Mouse (Mus musculus): ENCODE results near the gene Desi1. TPM values are rescaled to one million over a fixed set of nuclear protein-coding genes. Genes with fewer than 3 reads are reported as not detected.

Desi1 gene
- total RNA-seq, 2 experiments from 2014 or later, result 26.9 to 30.9 TPM

GRCm38 (mm10) chr15:81969173-81969572, 64.5 kb downstream of the Desi1 start:
- intact Hi-C loops (cut with DNase I), result no loop called here
- no peak for DNase-seq

- intact Hi-C loops (cut with DNase I), result no loop called here
- no peak for DNase-seq
Measured at GRCm38 (mm10) chr15:81968447-81968846, 65.2 kb downstream of the Desi1 start.

GRCm38 (mm10) chr15:81967821-81968220, 65.8 kb downstream of the Desi1 start:
- intact Hi-C loops (cut with DNase I), result no loop called here
- no peak for DNase-seq

GRCm38 (mm10) chr15:81966062-81966829, 67.4 kb downstream of the Desi1 start:
- intact Hi-C loops (cut with DNase I), result no loop called here
- no peak for DNase-seq

GRCm38 (mm10) chr15:81964980-81965545, 68.6 kb downstream of the Desi1 start:
- intact Hi-C loops (cut with DNase I), result no loop called here
- no peak for DNase-seq

GRCm38 (mm10) chr15:81964262-81964661, 69.4 kb downstream of the Desi1 start:
- DNase-seq, result no peak
- intact Hi-C loops (cut with DNase I), result no loop called here

- intact Hi-C loops (cut with DNase I), result loop anchor here (2.0 kb wide), 1 partner anchor 34 kb away; the partner anchor contains the start of gene Polr3h
Measured at GRCm38 (mm10) chr15:81961078-81961451, 72.6 kb downstream of the Desi1 start.

GRCm38 (mm10) chr15:81960171-81961077, 73.2 kb downstream of the Desi1 start, which contains the start of gene Pmm1:
Gene Pmm1 (minus strand): TSS chr15:81960930.
- peak; percentile 96 to 98 for DNase-seq
- intact Hi-C loops (cut with DNase I), result loop anchor here (1.0 to 2.0 kb wide), 3 partner anchors 29 to 80 kb away; partner anchors contain the start of gene Polr3h

More at GRCm38 (mm10) chr15:81961078-81961451, 72.6 kb downstream of the Desi1 start:
- DNase-seq, result no peak

- intact Hi-C loops (cut with DNase I), result loop anchor here (10.0 kb wide), 1 partner anchor 276 kb away; no protein-coding TSS in a partner anchor
- no peak for DNase-seq
Measured at GRCm38 (mm10) chr15:81958906-81959305, 74.8 kb downstream of the Desi1 start.

GRCm38 (mm10) chr15:81957598-81957997, 76.1 kb downstream of the Desi1 start:
- intact Hi-C loops (cut with DNase I), result loop anchor here (10.0 kb wide), 1 partner anchor 277 kb away; no protein-coding TSS in a partner anchor
- DNase-seq, result no peak

- peak in 1 of 2 experiments; percentile 53 for DNase-seq
- intact Hi-C loops (cut with DNase I), result loop anchor here (10.0 kb wide), 1 partner anchor 278 kb away; no protein-coding TSS in a partner anchor
Measured at GRCm38 (mm10) chr15:81956457-81956856, 77.2 kb downstream of the Desi1 start.

- intact Hi-C loops (cut with DNase I), result loop anchor here (10.0 kb wide), 1 partner anchor 279 kb away; no protein-coding TSS in a partner anchor
- no peak for DNase-seq
Measured at GRCm38 (mm10) chr15:81955414-81955813, 78.2 kb downstream of the Desi1 start.

GRCm38 (mm10) chr15:81954716-81955115, 78.9 kb downstream of the Desi1 start:
- intact Hi-C loops (cut with DNase I), result loop anchor here (10.0 kb wide), 1 partner anchor 280 kb away; no protein-coding TSS in a partner anchor
- DNase-seq, result no peak

GRCm38 (mm10) chr15:81954151-81954583, 79.5 kb downstream of the Desi1 start:
- intact Hi-C loops (cut with DNase I), result loop anchor here (10.0 kb wide), 1 partner anchor 281 kb away; no protein-coding TSS in a partner anchor
- no peak for DNase-seq

- intact Hi-C loops (cut with DNase I), result loop anchor here (10.0 kb wide), 1 partner anchor 282 kb away; no protein-coding TSS in a partner anchor
- DNase-seq, result no peak
Measured at GRCm38 (mm10) chr15:81952310-81952709, 81.4 kb downstream of the Desi1 start.

GRCm38 (mm10) chr15:81951159-81951558, 82.5 kb downstream of the Desi1 start:
- intact Hi-C loops (cut with DNase I), result loop anchor here (10.0 kb wide), 1 partner anchor 284 kb away; no protein-coding TSS in a partner anchor
- no peak for DNase-seq

- DNase-seq, result no peak
- intact Hi-C loops (cut with DNase I), result loop anchor here (10.0 kb wide), 1 partner anchor 284 kb away; no protein-coding TSS in a partner anchor
Measured at GRCm38 (mm10) chr15:81950716-81951115, 82.9 kb downstream of the Desi1 start.

- intact Hi-C loops (cut with DNase I), result loop anchor here (10.0 kb wide), 1 partner anchor 285 kb away; no protein-coding TSS in a partner anchor
Measured at GRCm38 (mm10) chr15:81949476-81950131, 84.1 kb downstream of the Desi1 start.

GRCm38 (mm10) chr15:81949076-81949475, 84.6 kb downstream of the Desi1 start:
- intact Hi-C loops (cut with DNase I), result no loop called here
- no peak for DNase-seq

More at GRCm38 (mm10) chr15:81949476-81950131, 84.1 kb downstream of the Desi1 start:
- DNase-seq, result no peak
